Mouse (Mus musculus) megakaryocyte, embryonic 14.5 days (primary cell): ENCODE results near the gene Nab1.

Experiments
- FLI1 ChIP-seq: IDR thresholded peaks from 2 replicates; pipeline ENCODE4 v1.6.1; 2012; ENCODE audit warnings: low read length, inconsistent platforms, mixed read lengths
- GATA1 ChIP-seq: IDR thresholded peaks from 3 replicates; pipeline ENCODE4 v1.6.1; 2012; ENCODE audit warnings: mixed read lengths, low read length, inconsistent platforms, borderline replicate concordance

- TF ChIP-seq GATA1 = no peak
- no peak for TF ChIP-seq FLI1
These were observed 611 bp upstream of the Nab1 start for GRCm38 (mm10) chr1:52501090-52501489.
